Mouse (Mus musculus): ENCODE data around the gene Intu. TPM values are rescaled to one million over a fixed set of nuclear protein-coding genes. Genes with fewer than 3 reads are reported as not detected.

The Intu gene
- polyA plus RNA-seq, 1 experiment from 2014 or later, result 0.71 TPM

DNA sequence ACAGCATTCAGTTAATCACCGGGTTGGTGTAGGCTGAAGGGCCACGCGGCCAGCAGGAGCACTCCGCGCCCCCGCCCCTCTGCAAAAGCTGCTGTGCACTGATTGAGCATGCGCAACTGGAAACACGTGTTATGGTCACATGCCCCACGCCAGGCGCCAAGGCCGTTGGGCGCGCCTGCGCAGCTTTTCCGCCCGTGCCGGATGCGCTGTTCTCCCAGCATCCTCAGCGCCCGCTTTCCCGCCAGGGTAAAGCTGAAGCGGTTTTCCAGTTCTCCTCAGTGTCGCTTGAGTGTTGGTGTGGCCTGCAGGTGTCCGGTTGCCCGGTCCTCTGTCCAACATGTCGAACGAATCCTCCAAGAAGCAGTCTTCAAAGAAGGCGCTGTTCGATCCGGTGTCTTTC lies 177.6 kb downstream of the Intu start, which contains the start of gene Slc25a31:
Slc25a31 (plus strand) TSS at position 201 of the 400 bp plus-strand sequence.
- Histone ChIP-seq H3K36me3 (ENCODE audit: control insufficient read depth, insufficient read depth) (no peaks in the 10 kb centered on the region), H3K9ac (ENCODE audit: low read depth, low read length) (no peak within 1 kb of the TSS), H3K9me3 (replicated peaks; ENCODE audit: control insufficient read depth, low read length) (no peaks in the 10 kb centered on the region), H3K27me3 (ENCODE audit: control insufficient read depth, insufficient read depth, low read depth, low read length) (no peaks in the 10 kb centered on the region), H3K27ac (ENCODE audit: low read length) (no peak within 1 kb of the TSS), H3K4me2 (ENCODE audit: low read depth, low read length) (no peak within 1 kb of the TSS), H3K4me1 (ENCODE audit: control insufficient read depth, low read depth, low read length) (no peaks in the 10 kb centered on the region), H3K4me3 (ENCODE audit: low read depth, low read length) (no peak within 1 kb of the TSS)
- no peak for ATAC-seq (ENCODE audit: low read depth)
- 81% methylated on average over 30 of the region's 30 CpGs for WGBS (ENCODE audit: insufficient replicate concordance)

DNA sequence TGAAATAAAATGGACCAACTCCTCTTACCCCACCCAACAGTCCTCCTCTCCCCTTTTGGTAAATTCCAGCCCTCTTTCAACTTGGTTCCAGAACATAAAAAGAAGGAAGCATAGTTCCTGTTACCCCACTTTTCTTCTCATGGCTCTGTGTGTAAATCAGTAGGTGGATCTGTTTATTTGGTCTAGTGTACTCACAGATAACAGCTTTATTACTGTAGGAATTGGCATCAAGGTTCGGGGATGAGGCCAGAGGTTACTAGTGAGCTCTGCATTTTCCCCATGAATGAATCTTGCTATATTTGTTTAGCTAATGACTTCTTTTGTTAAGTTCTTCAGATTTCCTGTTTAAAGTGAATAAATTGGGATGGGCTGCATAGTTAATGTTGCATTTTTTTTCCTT lies 185.0 kb downstream of the Intu start:
- ATAC-seq (ENCODE audit: low read depth), result no peak
- H3K27ac ChIP-seq (ENCODE audit: low read length), result no peak overlapping the region
- no peaks in the 10 kb centered on the region for H3K4me1 ChIP-seq (ENCODE audit: control insufficient read depth, low read depth, low read length)
- H3K4me3 ChIP-seq (ENCODE audit: low read depth, low read length), result no peak overlapping the region
- H3K9ac ChIP-seq (ENCODE audit: low read depth, low read length), result no peak overlapping the region
- H3K27me3 ChIP-seq (ENCODE audit: control insufficient read depth, insufficient read depth, low read depth, low read length), result no peaks in the 10 kb centered on the region
- no peaks in the 10 kb centered on the region for H3K9me3 ChIP-seq (replicated peaks; ENCODE audit: control insufficient read depth, low read length)
- H3K4me2 ChIP-seq (ENCODE audit: low read depth, low read length), result no peak overlapping the region
- WGBS (ENCODE audit: insufficient replicate concordance), result 26% methylated on average over 1 of the region's 1 CpGs
- no peaks in the 10 kb centered on the region for H3K36me3 ChIP-seq (ENCODE audit: control insufficient read depth, insufficient read depth)

DNA sequence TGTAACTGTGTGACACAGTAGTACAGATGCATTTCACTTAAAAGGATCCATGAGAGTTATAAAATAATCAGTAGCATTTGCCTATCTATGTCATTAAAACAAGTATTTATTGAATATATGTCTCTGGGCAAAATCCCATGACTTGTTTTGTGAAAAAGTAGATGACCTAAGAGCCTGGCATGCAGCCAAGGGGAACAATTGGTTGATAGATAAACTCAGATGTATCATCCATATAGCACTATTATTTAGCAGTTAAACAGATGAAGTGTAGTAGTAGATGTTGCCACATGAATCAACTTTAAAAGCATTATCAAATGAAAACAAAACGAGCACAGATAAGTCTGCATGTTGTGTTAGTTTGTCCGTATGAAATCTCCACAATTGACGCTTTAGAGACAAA lies 187.9 kb downstream of the Intu start:
- Histone ChIP-seq H3K36me3 (ENCODE audit: control insufficient read depth, insufficient read depth) (no peaks in the 10 kb centered on the region), H3K9me3 (replicated peaks; ENCODE audit: control insufficient read depth, low read length) (no peaks in the 10 kb centered on the region), H3K4me2 (ENCODE audit: low read depth, low read length) (no peak overlapping the region), H3K4me1 (ENCODE audit: control insufficient read depth, low read depth, low read length) (no peaks in the 10 kb centered on the region), H3K9ac (ENCODE audit: low read depth, low read length) (no peak overlapping the region), H3K27ac (ENCODE audit: low read length) (no peak overlapping the region), H3K27me3 (ENCODE audit: control insufficient read depth, insufficient read depth, low read depth, low read length) (no peaks in the 10 kb centered on the region), H3K4me3 (ENCODE audit: low read depth, low read length) (no peak overlapping the region)
- WGBS (ENCODE audit: insufficient replicate concordance), result 63% methylated on average over 3 of the region's 3 CpGs
- no peak for ATAC-seq (ENCODE audit: low read depth)

DNA sequence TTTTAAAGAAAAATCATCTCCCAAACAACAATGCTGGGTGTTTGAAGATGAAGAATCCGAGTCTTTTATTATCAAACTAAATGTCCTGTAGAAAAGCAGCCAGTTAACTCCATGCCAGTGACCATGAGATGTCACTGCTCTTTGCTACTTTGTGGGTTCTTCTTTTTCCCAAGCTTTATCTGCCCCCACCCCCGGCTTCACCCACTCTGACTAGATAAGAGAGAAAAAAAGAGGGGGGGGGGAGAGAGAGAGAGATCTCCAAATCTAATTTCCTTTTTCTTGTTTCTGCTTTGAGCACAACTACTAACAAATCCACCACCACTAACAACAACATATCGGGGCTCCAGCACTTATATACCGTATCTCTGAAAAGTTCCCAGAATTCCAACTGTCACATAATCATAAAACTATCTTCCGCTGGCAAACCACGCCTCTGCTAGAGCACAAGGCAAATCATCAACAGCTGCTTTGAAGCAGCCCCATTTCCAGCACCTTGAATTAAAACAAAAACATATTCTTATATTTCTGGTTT lies 207.4 kb downstream of the Intu start:
- Histone ChIP-seq H3K27me3 (ENCODE audit: control insufficient read depth, insufficient read depth, low read depth, low read length) (no peaks in the 10 kb centered on the region), H3K9me3 (replicated peaks; ENCODE audit: control insufficient read depth, low read length) (no peaks in the 10 kb centered on the region), H3K4me1 (ENCODE audit: control insufficient read depth, low read depth, low read length) (no peaks in the 10 kb centered on the region), H3K27ac (ENCODE audit: low read length) (no peak overlapping the region), H3K4me2 (ENCODE audit: low read depth, low read length) (no peak overlapping the region), H3K36me3 (ENCODE audit: control insufficient read depth, insufficient read depth) (no peaks in the 10 kb centered on the region), H3K9ac (ENCODE audit: low read depth, low read length) (no peak overlapping the region), H3K4me3 (ENCODE audit: low read depth, low read length) (no peak overlapping the region)
- WGBS (ENCODE audit: insufficient replicate concordance), result 23% methylated on average over 6 of the region's 6 CpGs
- ATAC-seq (ENCODE audit: low read depth), result no peak

DNA sequence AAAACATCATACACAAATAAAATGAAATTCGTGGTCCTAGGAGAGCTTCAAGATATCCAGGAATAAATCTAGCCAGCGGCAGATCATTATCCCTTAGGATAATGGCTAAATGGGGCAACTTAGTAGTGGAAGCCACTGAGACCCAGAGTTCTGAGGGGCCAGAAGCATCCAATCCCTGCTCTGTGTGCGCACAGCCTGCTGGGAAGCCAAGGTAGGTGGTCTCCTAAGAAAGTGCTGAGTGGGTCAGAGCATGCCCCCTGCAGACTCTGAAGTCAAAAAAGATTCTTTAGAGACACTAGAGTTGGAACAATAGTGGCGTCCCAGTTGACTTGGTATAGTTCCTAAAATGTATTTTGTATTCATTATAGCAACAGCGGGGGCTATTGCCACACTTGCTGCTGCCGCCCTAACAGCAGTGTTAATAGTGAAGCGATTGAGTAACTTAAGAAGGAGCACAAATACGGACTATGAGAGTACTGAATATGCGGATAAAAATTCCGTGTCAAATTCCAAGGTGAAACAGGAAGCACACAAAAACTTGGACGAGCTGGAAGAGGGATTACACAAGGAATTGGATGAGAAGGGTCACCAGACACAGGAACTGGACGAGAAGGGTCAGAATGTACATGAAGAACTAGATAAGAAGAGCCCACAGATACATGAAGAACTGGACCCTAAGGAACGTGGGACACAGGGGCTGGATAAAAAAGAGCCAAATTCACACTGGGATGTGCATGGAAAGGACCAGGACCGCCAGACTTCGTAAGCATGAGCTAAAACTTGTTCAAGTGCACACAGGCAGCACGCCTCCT lies 213.1 kb downstream of the Intu start, which contains the start of gene Hspa4l:
Hspa4l (plus strand) TSS at position 472 of the 812 bp plus-strand sequence.
- Histone ChIP-seq H3K4me3 (ENCODE audit: low read depth, low read length) (peak within 1 kb of the TSS; percentile 76), H3K27me3 (ENCODE audit: control insufficient read depth, insufficient read depth, low read depth, low read length) (no peaks in the 10 kb centered on the region), H3K9me3 (replicated peaks; ENCODE audit: control insufficient read depth, low read length) (no peaks in the 10 kb centered on the region), H3K4me1 (ENCODE audit: control insufficient read depth, low read depth, low read length) (peaks cover 11% of the 10 kb centered on the region), H3K36me3 (ENCODE audit: control insufficient read depth, insufficient read depth) (no peaks in the 10 kb centered on the region), H3K4me2 (ENCODE audit: low read depth, low read length) (peak within 1 kb of the TSS; percentile 98), H3K9ac (ENCODE audit: low read depth, low read length) (peak within 1 kb of the TSS; percentile 87), H3K27ac (ENCODE audit: low read length) (peak within 1 kb of the TSS; percentile 94)
- WGBS (ENCODE audit: insufficient replicate concordance), result 25% methylated on average over 16 of the region's 16 CpGs
- ATAC-seq (ENCODE audit: low read depth), result no peak

DNA sequence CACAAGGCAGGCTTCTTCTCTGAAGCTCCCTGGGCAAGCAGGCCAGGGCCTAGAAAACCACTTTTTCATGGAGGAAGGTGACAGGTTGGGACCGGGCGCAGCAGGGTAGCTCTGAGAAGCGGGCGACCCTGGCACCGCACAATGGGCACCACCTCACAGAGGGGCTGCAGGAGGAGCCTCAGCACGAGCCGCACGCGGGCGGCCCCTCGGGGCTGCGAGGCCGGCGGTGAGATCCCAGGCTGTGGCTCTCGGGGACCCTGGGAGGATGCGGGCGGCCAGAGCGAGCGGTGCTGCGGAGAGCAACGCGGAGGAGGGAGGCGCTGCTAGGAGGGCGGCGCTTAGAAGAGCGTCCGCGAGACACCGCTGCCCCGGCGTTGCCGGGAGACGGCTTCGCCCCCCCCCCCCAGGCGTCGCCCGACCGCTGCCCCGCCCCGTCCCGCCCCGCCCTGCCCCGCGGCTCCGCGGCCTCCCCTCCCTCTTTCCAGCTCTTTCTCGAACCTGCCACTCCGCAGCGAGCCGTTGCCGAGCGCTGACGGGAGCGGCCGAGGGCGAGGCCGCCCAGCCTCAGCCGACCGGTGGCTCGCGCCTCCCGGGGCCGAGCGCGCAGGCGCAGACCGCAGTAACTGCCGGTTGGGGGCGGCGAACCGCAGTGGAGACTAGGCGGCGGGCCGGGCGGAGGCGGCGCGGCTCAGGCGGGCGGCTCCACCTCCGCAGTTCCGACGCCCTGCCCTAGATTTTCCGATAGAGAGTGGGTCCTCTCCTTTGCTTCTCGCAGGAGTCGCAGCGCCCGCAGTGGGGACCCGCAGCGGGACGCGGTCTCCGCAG lies 214.0 kb downstream of the Intu start:
- no peaks in the 10 kb centered on the region for H3K27me3 ChIP-seq (ENCODE audit: control insufficient read depth, insufficient read depth, low read depth, low read length)
- WGBS (ENCODE audit: insufficient replicate concordance), result under 1% methylated on average over 67 of the region's 93 CpGs
- no peaks in the 10 kb centered on the region for H3K9me3 ChIP-seq (replicated peaks; ENCODE audit: control insufficient read depth, low read length)
- H3K4me3 ChIP-seq (ENCODE audit: low read depth, low read length), result peak overlapping the region; percentile 76
- H3K27ac ChIP-seq (ENCODE audit: low read length), result peak overlapping the region; percentile 94
- H3K4me1 ChIP-seq (ENCODE audit: control insufficient read depth, low read depth, low read length), result peaks cover 11% of the 10 kb centered on the region
- peak overlapping the region; percentile 98 for H3K4me2 ChIP-seq (ENCODE audit: low read depth, low read length)
- no peaks in the 10 kb centered on the region for H3K36me3 ChIP-seq (ENCODE audit: control insufficient read depth, insufficient read depth)
- peak overlapping the region; percentile 87 for H3K9ac ChIP-seq (ENCODE audit: low read depth, low read length)
- ATAC-seq (ENCODE audit: low read depth), result peak; percentile 92

DNA sequence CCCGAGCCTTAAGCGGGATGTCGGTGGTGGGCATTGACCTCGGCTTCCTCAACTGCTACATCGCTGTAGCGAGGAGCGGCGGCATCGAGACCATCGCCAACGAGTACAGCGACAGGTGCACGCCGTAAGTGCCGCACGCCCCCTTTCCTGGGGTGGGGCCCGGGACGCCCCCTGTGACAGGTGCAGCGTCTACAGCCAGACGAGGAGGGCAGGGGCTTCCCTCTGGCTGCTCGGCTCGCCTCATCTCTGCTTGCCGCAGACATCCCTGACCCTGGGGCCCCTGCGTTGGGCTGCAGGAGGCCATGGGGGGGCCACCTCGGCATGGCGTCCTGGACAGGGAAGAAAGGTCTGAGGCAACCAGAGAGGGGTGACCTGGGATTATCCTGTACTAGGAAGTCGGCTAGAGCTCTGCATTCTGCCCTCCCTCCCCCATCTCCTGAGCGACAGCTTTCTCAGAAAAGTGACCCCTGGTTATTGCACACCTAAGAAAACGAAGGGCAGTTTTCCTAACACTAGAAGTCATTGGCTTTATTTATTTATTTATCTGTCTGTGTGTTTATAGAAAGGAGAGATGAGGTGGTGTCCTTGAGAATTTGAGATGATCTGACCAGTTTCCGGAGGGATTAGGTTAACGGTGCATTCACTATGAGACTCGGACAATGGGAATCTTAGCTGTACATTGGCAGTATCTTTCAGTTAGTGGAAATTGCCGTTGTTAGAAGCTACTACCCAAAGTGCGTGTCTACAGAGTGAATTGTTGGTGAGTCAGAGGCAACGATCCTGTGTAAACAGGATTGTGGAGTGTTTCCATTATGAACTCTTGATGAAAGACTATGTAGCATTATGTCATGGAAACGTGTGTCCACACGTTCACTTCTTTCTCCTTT lies 214.8 kb downstream of the Intu start:
- Histone ChIP-seq H3K4me2 (ENCODE audit: low read depth, low read length) (peak overlapping the region; percentile 98), H3K4me1 (ENCODE audit: control insufficient read depth, low read depth, low read length) (peaks cover 11% of the 10 kb centered on the region), H3K4me3 (ENCODE audit: low read depth, low read length) (peak overlapping the region; percentile 76), H3K27ac (ENCODE audit: low read length) (peak overlapping the region; percentile 94), H3K36me3 (ENCODE audit: control insufficient read depth, insufficient read depth) (no peaks in the 10 kb centered on the region), H3K27me3 (ENCODE audit: control insufficient read depth, insufficient read depth, low read depth, low read length) (no peaks in the 10 kb centered on the region), H3K9ac (ENCODE audit: low read depth, low read length) (peak overlapping the region; percentile 87), H3K9me3 (replicated peaks; ENCODE audit: control insufficient read depth, low read length) (no peaks in the 10 kb centered on the region)
- ATAC-seq (ENCODE audit: low read depth), result peak; percentile 8
- WGBS (ENCODE audit: insufficient replicate concordance), result 2% methylated on average over 37 of the region's 37 CpGs
